Mouse (Mus musculus) E14TG2a.4 (cell line): ENCODE data around the gene Cdk2ap2.

Experiments
- CTCF ChIP-seq: conservative IDR thresholded peaks from 2 replicates; pipeline ENCODE4 v1.5.1; 2014; ENCODE audit warnings: low read length
- NANOG ChIP-seq: IDR thresholded peaks from 2 replicates; pipeline ENCODE4 v1.6.1; 2014; ENCODE audit warnings: borderline replicate concordance, low read length, mixed read lengths
- POU5F1 ChIP-seq: IDR thresholded peaks from 2 replicates; pipeline ENCODE4 v1.6.1; 2014; ENCODE audit warnings: low read length, borderline replicate concordance

DNA sequence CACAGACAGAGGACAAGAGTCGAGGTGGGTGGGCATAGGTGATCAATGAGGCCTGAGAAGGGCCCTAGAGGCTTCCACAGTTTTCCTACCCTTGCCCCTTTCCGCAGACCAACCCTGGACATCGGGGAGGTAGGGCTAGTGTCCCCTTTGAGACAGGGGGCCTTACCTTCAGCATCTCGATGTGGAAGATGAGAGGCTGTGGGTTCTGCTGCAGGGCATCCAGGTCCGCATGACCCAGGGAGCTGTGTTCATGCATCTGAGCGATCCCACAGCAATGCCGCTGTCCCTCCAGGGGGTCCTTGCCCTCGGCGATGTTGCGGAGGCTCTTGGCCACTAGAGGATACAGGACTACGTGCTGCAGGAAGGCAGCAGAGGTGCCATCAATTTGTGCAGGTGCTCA is 18.8 kb downstream of the Cdk2ap2 start:
- TF ChIP-seq CTCF (no peak), POU5F1 (no peak), NANOG (no peak)
